Mouse (Mus musculus) heart, embryonic 12.5 days (tissue): ENCODE measurements around the gene Slc25a5. TPM values are rescaled to one million over a fixed set of nuclear protein-coding genes. Genes with fewer than 3 reads are reported as not detected.
"Not testable (repeated sequence)": the region's sequence is repeated elsewhere in the genome, so short reads cannot be mapped to it uniquely, and the experiment has no call there.

ENCODE experiments used
- ATAC-seq: fragments of 200-750 bp; cut with Nextera tagmentation; 2 replicates; pipeline ENCODE4 v1.8.0; 2017; ENCODE audit warnings: moderate TSS enrichment, moderate library complexity; ENCODE audit not compliant: insufficient number of reproducible peaks, low FRiP score
- H3K27ac ChIP-seq: fragments of 300-500 bp; sonication (generic); 2 replicates; pipeline ENCODE4 v1.5.1; 2016; ENCODE audit warnings: mild to moderate bottlenecking, moderate library complexity; ENCODE audit not compliant: poor library complexity, severe bottlenecking
- H3K27me3 ChIP-seq: fragments of 300-500 bp; sonication (generic); replicated peaks from 2 replicates; pipeline ENCODE4 v1.6.1; 2016; ENCODE audit warnings: mild to moderate bottlenecking, moderate library complexity
- H3K36me3 ChIP-seq: fragments of 300-500 bp; sonication (generic); 2 replicates; pipeline ENCODE4 v1.6.1; 2016; ENCODE audit warnings: mild to moderate bottlenecking, moderate library complexity
- H3K4me1 ChIP-seq: fragments of 300-500 bp; sonication (generic); replicated peaks from 2 replicates; pipeline ENCODE4 v1.6.1; 2016; ENCODE audit warnings: mild to moderate bottlenecking
- H3K4me2 ChIP-seq: fragments of 300-500 bp; sonication (generic); 2 replicates; pipeline ENCODE4 v1.6.1; 2016; ENCODE audit warnings: mild to moderate bottlenecking, moderate library complexity
- H3K4me3 ChIP-seq: fragments of 300-500 bp; sonication (generic); 2 replicates; pipeline ENCODE4 v1.5.1; 2016; ENCODE audit warnings: mild to moderate bottlenecking
- H3K9ac ChIP-seq: fragments of 300-500 bp; sonication (generic); 2 replicates; pipeline ENCODE4 v1.6.1; 2016; ENCODE audit warnings: mild to moderate bottlenecking, moderate library complexity
- H3K9me3 ChIP-seq: fragments of 300-500 bp; sonication (generic); replicated peaks from 2 replicates; pipeline ENCODE4 v1.6.1; 2016; ENCODE audit warnings: mild to moderate bottlenecking, moderate library complexity
- WGBS: fragments of 180-500 bp; shearing (Covaris S2); methylation state at CpG from one replicate; pipeline ENCODE4 v1.1.7; 2016; 5-methylcytosine and 5-hydroxymethylcytosine counted together
- polyA plus RNA-seq: library from polyadenylated mRNA; unstranded; fragments of >200 nt; fragmentation: Nextera tagmentation; extraction: Ambion mirVana; gene quantifications from 2 replicates; pipeline ENCODE4 v1.2.1, GENCODE M21; 2016

Gene Slc25a5
- polyA plus RNA-seq, 1 experiment from 2014 or later = 989 TPM

GRCm38 (mm10) chrX:36763298-36763933 lies 32.0 kb upstream of the Slc25a5 start:
- Histone ChIP-seq H3K9ac (no peak overlapping the region), H3K9me3 (no peaks in the 10 kb centered on the region), H3K27me3 (no peaks in the 10 kb centered on the region), H3K4me3 (no peak overlapping the region), H3K4me1 (no peaks in the 10 kb centered on the region), H3K27ac (no peak overlapping the region), H3K4me2 (no peak overlapping the region), H3K36me3 (no peaks in the 10 kb centered on the region)
- WGBS = 50% methylated on average over 11 of the region's 11 CpGs
- ATAC-seq = no peak

- 48% methylated on average over 2 of the region's 2 CpGs for WGBS
- H3K4me3 ChIP-seq = no peak overlapping the region
- H3K9me3 ChIP-seq = no peaks in the 10 kb centered on the region
- no peaks in the 10 kb centered on the region for H3K27me3 ChIP-seq
- H3K4me2 ChIP-seq = no peak overlapping the region
- H3K4me1 ChIP-seq = no peaks in the 10 kb centered on the region
- ATAC-seq = no peak
- no peaks in the 10 kb centered on the region for H3K36me3 ChIP-seq
- H3K9ac ChIP-seq = no peak overlapping the region
- no peak overlapping the region for H3K27ac ChIP-seq
Observed at GRCm38 (mm10) chrX:36763934-36764317, 31.5 kb upstream of the Slc25a5 start.

DNA sequence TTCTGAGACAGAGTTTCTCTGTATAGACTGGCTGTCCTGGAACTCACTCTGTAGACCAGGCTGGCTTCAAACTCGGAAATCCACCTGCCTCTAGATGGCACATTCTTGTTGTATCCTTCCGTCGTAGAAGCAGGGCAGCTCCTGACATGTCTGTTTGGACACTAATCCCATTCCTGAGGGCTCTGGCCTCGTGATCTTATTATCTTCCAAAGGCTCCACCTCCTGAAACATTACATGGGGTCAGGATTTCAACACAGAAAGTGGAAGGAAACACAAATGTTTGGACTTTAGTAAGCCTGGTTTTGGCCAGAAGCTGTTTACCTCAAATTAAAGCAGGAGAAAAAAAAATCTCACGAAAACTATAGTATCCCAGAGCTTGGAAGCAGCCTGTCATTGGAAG lies 28.1 kb upstream of the Slc25a5 start:
- Histone ChIP-seq H3K27ac (no peak overlapping the region), H3K4me1 (no peaks in the 10 kb centered on the region), H3K4me3 (no peak overlapping the region), H3K36me3 (no peaks in the 10 kb centered on the region), H3K4me2 (no peak overlapping the region), H3K9me3 (no peaks in the 10 kb centered on the region), H3K27me3 (no peaks in the 10 kb centered on the region), H3K9ac (no peak overlapping the region)
- WGBS = 67% methylated on average over 5 of the region's 5 CpGs
- ATAC-seq = no peak

GRCm38 (mm10) chrX:36772591-36772990 lies 22.9 kb upstream of the Slc25a5 start:
- H3K4me2 ChIP-seq = no peak overlapping the region
- no peak overlapping the region for H3K27ac ChIP-seq
- WGBS = 76% methylated on average over 6 of the region's 6 CpGs
- no peaks in the 10 kb centered on the region for H3K36me3 ChIP-seq
- no peaks in the 10 kb centered on the region for H3K9me3 ChIP-seq
- no peaks in the 10 kb centered on the region for H3K4me1 ChIP-seq
- H3K4me3 ChIP-seq = no peak overlapping the region
- no peak overlapping the region for H3K9ac ChIP-seq
- no peak for ATAC-seq
- H3K27me3 ChIP-seq = no peaks in the 10 kb centered on the region

- ATAC-seq = no peak
- 75% methylated on average over 5 of the region's 5 CpGs for WGBS
- Histone ChIP-seq H3K4me1 (no peaks in the 10 kb centered on the region), H3K9me3 (no peaks in the 10 kb centered on the region), H3K27me3 (no peaks in the 10 kb centered on the region), H3K27ac (no peak overlapping the region), H3K9ac (no peak overlapping the region), H3K4me2 (no peak overlapping the region), H3K4me3 (no peak overlapping the region), H3K36me3 (no peaks in the 10 kb centered on the region)
Observed at GRCm38 (mm10) chrX:36775520-36775919, 19.9 kb upstream of the Slc25a5 start.

GRCm38 (mm10) chrX:36777694-36778093 lies 17.8 kb upstream of the Slc25a5 start:
- Histone ChIP-seq H3K36me3 (no peaks in the 10 kb centered on the region), H3K4me2 (no peak overlapping the region), H3K27me3 (no peaks in the 10 kb centered on the region), H3K9ac (no peak overlapping the region), H3K9me3 (no peaks in the 10 kb centered on the region), H3K4me1 (no peaks in the 10 kb centered on the region), H3K27ac (no peak overlapping the region), H3K4me3 (no peak overlapping the region)
- 74% methylated on average over 4 of the region's 4 CpGs for WGBS
- no peak for ATAC-seq

GRCm38 (mm10) chrX:36789360-36789759 lies 6.1 kb upstream of the Slc25a5 start:
- Histone ChIP-seq H3K27ac (no peak overlapping the region), H3K4me3 (no peak overlapping the region), H3K9me3 (no peaks in the 10 kb centered on the region), H3K9ac (no peak overlapping the region), H3K4me2 (no peak overlapping the region), H3K27me3 (no peaks in the 10 kb centered on the region), H3K36me3 (no peaks in the 10 kb centered on the region), H3K4me1 (no peaks in the 10 kb centered on the region)
- ATAC-seq = no peak
- 67% methylated on average over 4 of the region's 4 CpGs for WGBS

- H3K9me3 ChIP-seq = no peaks in the 10 kb centered on the region
- no peaks in the 10 kb centered on the region for H3K27me3 ChIP-seq
- peaks cover 12% of the 10 kb centered on the region for H3K36me3 ChIP-seq
- H3K4me3 ChIP-seq = no peak overlapping the region
- H3K4me2 ChIP-seq = no peak overlapping the region
- no peak for ATAC-seq
- no peak overlapping the region for H3K27ac ChIP-seq
- H3K9ac ChIP-seq = no peak overlapping the region
- 0 out of 2 replicates have a peak, but pooled peaks cover 3% of the 10 kb centered on the region for H3K4me1 ChIP-seq
- WGBS = 60% methylated on average over 5 of the region's 5 CpGs
Observed at GRCm38 (mm10) chrX:36794571-36794970, 880 bp upstream of the Slc25a5 start.

- Histone ChIP-seq H3K4me2 (peak overlapping the region; percentile 68), H3K4me1 (0 out of 2 replicates have a peak, but pooled peaks cover 3% of the 10 kb centered on the region), H3K27me3 (no peaks in the 10 kb centered on the region), H3K9me3 (no peaks in the 10 kb centered on the region), H3K9ac (peak overlapping the region; percentile 90), H3K4me3 (peak overlapping the region; percentile 81), H3K27ac (peak overlapping the region; percentile 91), H3K36me3 (peaks cover 12% of the 10 kb centered on the region)
- ATAC-seq = peak; percentile 87
- WGBS = 28% methylated on average over 37 of the region's 41 CpGs
Observed at GRCm38 (mm10) chrX:36796163-36796581, 721 bp downstream of the Slc25a5 start.

DNA sequence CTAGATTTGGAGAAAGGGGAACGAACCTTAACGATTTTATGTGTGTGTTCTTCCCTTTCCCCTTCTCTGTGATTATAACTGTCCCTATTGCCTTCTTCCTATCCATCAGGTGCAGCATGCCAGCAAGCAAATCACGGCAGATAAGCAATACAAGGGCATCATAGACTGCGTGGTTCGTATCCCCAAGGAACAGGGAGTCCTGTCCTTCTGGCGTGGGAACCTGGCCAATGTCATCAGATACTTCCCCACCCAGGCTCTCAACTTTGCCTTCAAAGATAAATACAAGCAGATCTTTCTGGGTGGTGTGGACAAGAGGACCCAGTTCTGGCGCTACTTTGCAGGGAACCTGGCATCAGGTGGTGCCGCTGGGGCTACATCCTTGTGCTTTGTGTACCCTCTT lies 1.3 kb downstream of the Slc25a5 start:
- H3K4me1 ChIP-seq, H3K9me3 ChIP-seq, H3K27me3 ChIP-seq, ATAC-seq: not testable (repeated sequence)
- Histone ChIP-seq H3K4me2 (peak overlapping the region; percentile 68), H3K27ac (peak overlapping the region; percentile 52), H3K9ac (peak overlapping the region; percentile 90), H3K4me3 (peak overlapping the region; percentile 81), H3K36me3 (peaks cover 12% of the 10 kb centered on the region)
- WGBS = 59% methylated on average over 8 of the region's 8 CpGs

GRCm38 (mm10) chrX:36799131-36799879 lies 3.9 kb downstream of the Slc25a5 start:
- no peak for ATAC-seq
- Histone ChIP-seq H3K4me3 (no peak overlapping the region), H3K27me3 (no peaks in the 10 kb centered on the region), H3K4me1 (0 out of 2 replicates have a peak, but pooled peaks cover 3% of the 10 kb centered on the region), H3K9me3 (no peaks in the 10 kb centered on the region), H3K27ac (no peak overlapping the region), H3K36me3 (peaks cover 12% of the 10 kb centered on the region), H3K4me2 (no peak overlapping the region), H3K9ac (no peak overlapping the region)
- WGBS = 42% methylated on average over 6 of the region's 6 CpGs
